Mouse (Mus musculus) layer of hippocampus, adult 2 months (tissue): ENCODE data around the gene Smarcd1. TPM values are rescaled to one million over a fixed set of nuclear protein-coding genes. Genes with fewer than 3 reads are reported as not detected.

Experiments
- DNase-seq, 2 experiments: peaks; one replicate each; pipeline ENCODE4 v3.0.0; 2022; ENCODE audit warnings: low spot score in 2 of 2
- H3K27ac ChIP-seq: fragments of 200-600 bp; 2 replicates; pipeline ENCODE4 v1.8.1; 2022
- H3K4me3 ChIP-seq: fragments of 200-600 bp; 2 replicates; pipeline ENCODE4 v1.8.1; 2022; ENCODE audit warnings: mild to moderate bottlenecking
- CTCF ChIP-seq: fragments of 200-600 bp; conservative IDR thresholded peaks from 2 replicates; pipeline ENCODE4 v1.8.1; 2022; ENCODE audit warnings: antibody characterized with exemption, mild to moderate bottlenecking, moderate library complexity
- total RNA-seq, 2 experiments: library from RNA; stranded (reverse); gene quantifications; 2 replicates each; pipeline ENCODE4 v1.2.3; 2021

Smarcd1 gene
- total RNA-seq, 2 experiments from 2014 or later: 118 to 123 TPM

GRCm38 (mm10) chr15:99729056-99729783 lies 27.3 kb downstream of the Smarcd1 start:
- Histone ChIP-seq H3K27ac (no peak overlapping the region), H3K4me3 (no peak overlapping the region)
- DNase-seq: no peak
- no peak for TF ChIP-seq CTCF

GRCm38 (mm10) chr15:99731167-99731566 lies 29.2 kb downstream of the Smarcd1 start:
- TF ChIP-seq CTCF: no peak
- no peak for DNase-seq
- no peak overlapping the region for H3K4me3 ChIP-seq
- H3K27ac ChIP-seq: no peak overlapping the region

GRCm38 (mm10) chr15:99731678-99732077 lies 29.7 kb downstream of the Smarcd1 start:
- no peak for DNase-seq
- no peak overlapping the region for H3K27ac ChIP-seq
- H3K4me3 ChIP-seq: no peak overlapping the region
- no peak for TF ChIP-seq CTCF

GRCm38 (mm10) chr15:99733186-99733585 lies 31.3 kb downstream of the Smarcd1 start:
- H3K4me3 ChIP-seq: no peak overlapping the region
- no peak for DNase-seq
- no peak for TF ChIP-seq CTCF
- H3K27ac ChIP-seq: no peak overlapping the region

GRCm38 (mm10) chr15:99735631-99736030 lies 33.7 kb downstream of the Smarcd1 start:
- peak overlapping the region; percentile 0 for H3K27ac ChIP-seq
- TF ChIP-seq CTCF: no peak
- H3K4me3 ChIP-seq: no peak overlapping the region

GRCm38 (mm10) chr15:99736675-99737074 lies 34.7 kb downstream of the Smarcd1 start:
- no peak overlapping the region for H3K27ac ChIP-seq
- no peak for TF ChIP-seq CTCF
- no peak overlapping the region for H3K4me3 ChIP-seq
- DNase-seq: no peak

More at GRCm38 (mm10) chr15:99735631-99736030, 33.7 kb downstream of the Smarcd1 start:
- peak; percentile 100 for DNase-seq

- no peak overlapping the region for H3K27ac ChIP-seq
- no peak overlapping the region for H3K4me3 ChIP-seq
- TF ChIP-seq CTCF: no peak
- DNase-seq: no peak
Observed at GRCm38 (mm10) chr15:99740229-99740628, 38.3 kb downstream of the Smarcd1 start.

GRCm38 (mm10) chr15:99754204-99754603 lies 52.3 kb downstream of the Smarcd1 start:
- Histone ChIP-seq H3K4me3 (no peak overlapping the region), H3K27ac (peak overlapping the region; percentile 7; the same call in 1 of the 2 replicates)
- peak; percentile 8 to 36 for DNase-seq
- TF ChIP-seq CTCF: no peak

Other genes with a start within 250 kb of the Smarcd1 start
- 10 to 100 TPM; 17.1 to 18.5 TPM for gene Nckap5l, start 244.4 kb upstream of the Smarcd1 start, total RNA-seq
- 1 to 10 TPM; 4.0 to 5.5 TPM for gene Bcdin3d, start 227.4 kb upstream of the Smarcd1 start, total RNA-seq
- 100 to 1,000 TPM; 394 to 431 TPM for gene Faim2, start 174.0 kb upstream of the Smarcd1 start, total RNA-seq
- gene Aqp2, start 123.1 kb upstream of the Smarcd1 start, total RNA-seq: not detected
- not detected for gene Aqp5, start 111.3 kb upstream of the Smarcd1 start, total RNA-seq
- gene Aqp6, start 100.7 kb upstream of the Smarcd1 start, total RNA-seq: under 1 TPM in 1 of 2 experiments, not detected in 1; 0.26 TPM
- 1 to 10 TPM; 5.0 to 5.2 TPM for gene Racgap1, start 50.5 kb upstream of the Smarcd1 start, total RNA-seq
- 10 to 100 TPM; 33.9 to 37.3 TPM for gene Asic1, start 31.8 kb upstream of the Smarcd1 start, total RNA-seq
- 1 to 10 TPM; 3.9 to 7.1 TPM for gene Gm17349, start 3.4 kb downstream of the Smarcd1 start, total RNA-seq
- gene Gpd1, start 15.4 kb downstream of the Smarcd1 start, total RNA-seq: 100 to 1,000 TPM; 142 to 148 TPM
- gene Cox14, start 23.5 kb downstream of the Smarcd1 start, total RNA-seq: 100 to 1,000 TPM; 113 to 125 TPM
- 10 to 100 TPM; 28.4 to 29.9 TPM for gene Cers5, start 70.8 kb downstream of the Smarcd1 start, total RNA-seq
- 10 to 100 TPM; 11.0 to 12.1 TPM for gene Lima1, start 173.3 kb downstream of the Smarcd1 start, total RNA-seq